Mouse (Mus musculus): Measurements from ENCODE around the gene Ctf1. TPM values are rescaled to one million over a fixed set of nuclear protein-coding genes. Genes with fewer than 3 reads are reported as not detected.

Gene Ctf1
- total RNA-seq (2021): 1 to 10 TPM; 2.6 to 3.4 TPM

DNA sequence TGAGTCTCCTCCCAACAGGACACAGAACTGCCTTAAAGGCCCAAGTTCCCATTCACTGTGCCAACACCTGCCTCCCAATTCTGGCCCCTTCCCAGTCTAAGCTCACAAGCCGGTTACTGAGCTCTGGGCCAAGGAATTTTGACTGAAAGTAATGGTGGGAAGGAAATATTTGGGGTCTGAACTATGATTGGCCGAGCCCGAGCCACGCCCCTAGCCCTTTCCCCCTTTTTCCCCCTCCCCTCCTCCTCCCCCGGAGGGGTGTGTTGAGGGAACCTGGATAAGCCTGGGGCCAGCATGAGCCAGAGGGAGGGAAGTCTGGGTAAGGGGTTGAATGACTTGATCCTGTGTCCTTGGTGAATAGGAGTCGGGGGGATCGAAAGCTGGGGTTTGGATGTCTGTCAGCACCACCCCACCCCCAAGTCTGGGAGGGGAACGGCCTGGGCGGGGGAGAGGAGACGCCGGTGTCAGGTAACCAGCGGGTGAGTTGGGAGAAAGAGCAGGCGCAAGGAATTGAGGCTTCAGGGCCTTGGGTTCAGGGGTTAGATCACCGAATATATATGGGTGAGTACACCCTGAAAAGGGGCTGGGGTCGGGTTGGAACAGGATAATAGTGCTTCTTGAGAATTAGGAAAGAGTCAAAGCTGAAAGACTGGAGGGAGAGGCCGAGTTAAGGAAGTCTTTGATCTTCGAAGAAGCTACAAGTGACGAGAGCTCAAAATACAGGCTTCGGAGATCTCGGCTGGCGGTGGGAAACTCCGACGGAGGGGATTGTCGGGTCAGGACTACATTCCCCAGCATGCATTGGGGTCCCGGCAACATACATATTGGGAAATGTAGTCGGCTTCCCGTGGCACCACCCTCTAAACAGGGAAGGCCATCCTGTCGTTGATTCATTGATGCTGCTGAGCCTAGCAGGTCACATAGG lies at the start of gene Ctf1:
TSS of gene Ctf1 (plus strand) at position 276 of the 925 bp plus-strand sequence.
- DNase-seq (ENCODE audit: low spot score in 2 of 2): peak; percentile 67 to 84
- intact Hi-C loops (cut with DNase I): no loop called here

- no peak for DNase-seq (ENCODE audit: low spot score in 2 of 2)
- intact Hi-C loops (cut with DNase I): no loop called here
Measured at GRCm38 (mm10) chr7:127662926-127663325, 49.6 kb upstream of the Ctf1 start.

DNA sequence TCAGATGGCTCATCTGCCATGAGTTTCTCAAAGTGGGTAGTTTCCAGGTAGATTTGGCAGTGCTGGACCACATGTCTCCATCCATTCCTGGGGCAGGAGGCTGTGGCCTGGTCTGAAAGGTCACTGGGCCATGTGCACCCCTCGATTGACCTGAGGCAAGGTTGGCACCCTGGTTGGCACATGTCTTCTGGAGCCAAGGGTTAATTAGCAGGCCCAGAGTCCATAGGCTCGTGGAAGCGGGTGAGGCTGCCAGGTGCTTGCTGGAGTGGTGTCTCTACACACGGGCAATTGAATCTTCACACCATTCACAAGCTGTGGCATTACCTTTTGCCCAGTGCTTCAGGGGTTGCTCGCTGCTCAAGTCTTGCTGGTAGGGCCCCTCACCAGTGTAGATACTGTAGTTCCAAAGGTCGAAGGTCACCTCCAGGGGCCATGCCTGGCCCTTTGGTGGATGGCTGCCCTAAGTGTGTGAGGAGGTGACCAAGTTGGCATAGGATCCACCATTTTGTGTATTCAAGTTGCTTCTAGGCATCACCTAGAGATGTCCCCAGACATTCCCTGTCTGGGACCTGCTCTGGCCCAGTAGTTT lies 46.4 kb upstream of the Ctf1 start:
- DNase-seq (ENCODE audit: low spot score in 2 of 2): no peak
- intact Hi-C loops (cut with DNase I): no loop called here

DNA sequence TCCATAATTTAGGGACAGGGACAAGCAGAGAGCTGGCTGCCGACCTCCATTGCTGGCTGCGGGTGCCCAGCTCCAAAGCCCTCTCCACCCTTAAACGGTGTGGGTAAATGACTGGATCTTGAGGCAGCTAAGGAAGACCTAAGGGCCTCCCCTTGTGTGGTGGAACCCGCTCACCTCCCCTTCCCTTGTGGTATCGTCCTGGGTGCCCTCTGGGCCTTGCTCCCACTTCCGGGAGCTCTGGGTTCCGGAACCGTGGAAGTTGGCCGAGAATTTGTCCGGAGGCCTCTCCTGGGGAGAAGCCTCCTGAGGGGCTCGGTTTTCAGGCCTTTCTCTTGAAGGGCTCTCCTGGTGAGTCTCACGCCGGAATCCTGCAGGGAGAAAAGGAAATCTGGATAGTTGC lies 45.9 kb upstream of the Ctf1 start:
- intact Hi-C loops (cut with DNase I): no loop called here
- no peak for DNase-seq (ENCODE audit: low spot score in 2 of 2)

DNA sequence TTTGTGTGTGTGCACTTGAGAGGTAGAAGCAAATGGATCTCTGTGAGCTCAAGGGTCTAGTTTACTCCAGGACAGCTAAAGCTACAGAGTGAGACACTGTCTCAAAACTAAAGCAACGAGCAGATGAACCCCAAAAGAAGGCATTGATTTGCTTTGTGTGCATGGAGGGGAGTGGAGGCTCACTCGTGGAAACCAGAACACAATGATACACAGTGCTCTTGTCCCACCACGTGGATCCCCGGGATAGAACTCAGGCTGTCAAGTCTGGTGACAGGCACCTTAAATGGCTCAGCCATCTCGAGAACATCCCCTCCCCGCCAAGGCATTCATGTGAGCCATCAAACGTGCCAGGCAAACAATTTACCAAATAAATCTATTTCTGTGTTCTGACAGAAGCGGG lies 45.4 kb upstream of the Ctf1 start:
- DNase-seq (ENCODE audit: low spot score in 2 of 2): peak in 1 of 2 experiments; percentile 14
- intact Hi-C loops (cut with DNase I): no loop called here

- intact Hi-C loops (cut with DNase I): no loop called here
- no peak for DNase-seq (ENCODE audit: low spot score in 2 of 2)
Measured at GRCm38 (mm10) chr7:127671880-127672774, 40.4 kb upstream of the Ctf1 start.

- intact Hi-C loops (cut with DNase I): no loop called here
Measured at GRCm38 (mm10) chr7:127672776-127673175, 39.8 kb upstream of the Ctf1 start.

DNA sequence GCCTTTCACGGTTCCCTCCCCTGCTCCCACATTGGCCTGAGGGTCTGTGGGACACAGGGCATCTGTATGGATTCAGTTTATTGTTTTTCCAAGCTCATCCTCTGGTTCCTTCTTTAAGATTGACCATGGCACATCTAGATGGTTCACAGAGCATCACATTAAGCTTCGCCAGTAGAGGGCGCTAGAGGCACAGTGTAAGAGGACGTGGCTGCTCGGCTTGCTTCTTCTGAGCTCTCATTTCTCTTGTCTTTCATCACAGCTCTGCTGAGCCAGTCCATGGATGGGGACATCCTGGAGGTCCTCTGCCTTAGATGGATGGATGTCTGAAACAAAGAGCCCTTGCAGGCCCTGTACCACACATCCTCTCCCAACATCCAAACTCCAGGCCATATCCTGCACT lies 37.6 kb upstream of the Ctf1 start:
- intact Hi-C loops (cut with DNase I): loop anchor here (1.0 kb wide), 2 partner anchors 33 to 70 kb away; partner anchors contain the start of gene Bcl7c
- DNase-seq (ENCODE audit: low spot score in 2 of 2): peak; percentile 90 to 94

More at GRCm38 (mm10) chr7:127672776-127673175, 39.8 kb upstream of the Ctf1 start:
- DNase-seq (ENCODE audit: low spot score in 2 of 2): no peak

- DNase-seq (ENCODE audit: low spot score in 2 of 2): peak in 1 of 2 experiments; percentile 52
- intact Hi-C loops (cut with DNase I): loop anchor here (1.0 kb wide), 2 partner anchors 33 to 70 kb away; partner anchors contain the start of gene Bcl7c
Measured at GRCm38 (mm10) chr7:127675391-127675811, 37.1 kb upstream of the Ctf1 start.

- intact Hi-C loops (cut with DNase I): no loop called here
- no peak for DNase-seq (ENCODE audit: low spot score in 2 of 2)
Measured at GRCm38 (mm10) chr7:127677077-127677476, 35.5 kb upstream of the Ctf1 start.

- intact Hi-C loops (cut with DNase I): no loop called here
- DNase-seq (ENCODE audit: low spot score in 2 of 2): no peak
Measured at GRCm38 (mm10) chr7:127677609-127678008, 34.9 kb upstream of the Ctf1 start.

GRCm38 (mm10) chr7:127678811-127679210 lies 33.7 kb upstream of the Ctf1 start:
- DNase-seq (ENCODE audit: low spot score in 2 of 2): no peak
- intact Hi-C loops (cut with DNase I): no loop called here

GRCm38 (mm10) chr7:127680541-127680940 lies 32.0 kb upstream of the Ctf1 start:
- intact Hi-C loops (cut with DNase I): no loop called here
- no peak for DNase-seq (ENCODE audit: low spot score in 2 of 2)

DNA sequence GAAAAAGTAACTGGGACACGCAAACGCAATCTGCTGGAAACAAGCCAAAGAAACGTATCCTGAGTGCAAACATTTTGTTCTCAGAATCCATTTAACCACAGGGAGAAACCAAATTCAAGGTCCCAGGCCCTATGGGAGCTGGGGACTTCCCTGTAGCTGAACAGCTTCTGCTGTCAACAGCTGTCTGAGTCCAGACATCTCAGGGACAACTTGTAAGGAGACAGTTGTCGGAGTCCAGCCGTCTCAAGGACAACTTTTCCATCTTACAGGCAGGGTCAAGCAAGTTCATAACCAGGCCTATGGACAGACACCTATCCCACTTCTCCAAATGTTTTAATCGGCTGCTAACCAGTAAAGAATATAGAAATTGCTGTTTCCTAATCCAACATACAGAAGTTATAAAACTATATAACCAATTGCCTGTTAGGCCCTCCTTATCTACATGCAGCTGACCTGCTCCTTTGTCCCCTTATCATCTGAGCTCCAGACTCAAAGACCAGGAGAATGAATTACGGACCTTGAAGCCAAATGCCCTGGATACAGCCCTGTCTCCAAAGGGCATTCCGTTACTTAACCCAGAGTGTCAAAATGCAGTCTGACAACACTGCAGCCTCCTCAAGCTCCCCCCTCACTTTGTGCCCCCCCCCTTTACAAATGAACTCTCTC lies 30.5 kb upstream of the Ctf1 start:
- DNase-seq (ENCODE audit: low spot score in 2 of 2): no peak
- intact Hi-C loops (cut with DNase I): no loop called here

- peak in 1 of 2 experiments; percentile 74 for DNase-seq (ENCODE audit: low spot score in 2 of 2)
- intact Hi-C loops (cut with DNase I): no loop called here
Measured at GRCm38 (mm10) chr7:127685304-127686018, 27.1 kb upstream of the Ctf1 start.

DNA sequence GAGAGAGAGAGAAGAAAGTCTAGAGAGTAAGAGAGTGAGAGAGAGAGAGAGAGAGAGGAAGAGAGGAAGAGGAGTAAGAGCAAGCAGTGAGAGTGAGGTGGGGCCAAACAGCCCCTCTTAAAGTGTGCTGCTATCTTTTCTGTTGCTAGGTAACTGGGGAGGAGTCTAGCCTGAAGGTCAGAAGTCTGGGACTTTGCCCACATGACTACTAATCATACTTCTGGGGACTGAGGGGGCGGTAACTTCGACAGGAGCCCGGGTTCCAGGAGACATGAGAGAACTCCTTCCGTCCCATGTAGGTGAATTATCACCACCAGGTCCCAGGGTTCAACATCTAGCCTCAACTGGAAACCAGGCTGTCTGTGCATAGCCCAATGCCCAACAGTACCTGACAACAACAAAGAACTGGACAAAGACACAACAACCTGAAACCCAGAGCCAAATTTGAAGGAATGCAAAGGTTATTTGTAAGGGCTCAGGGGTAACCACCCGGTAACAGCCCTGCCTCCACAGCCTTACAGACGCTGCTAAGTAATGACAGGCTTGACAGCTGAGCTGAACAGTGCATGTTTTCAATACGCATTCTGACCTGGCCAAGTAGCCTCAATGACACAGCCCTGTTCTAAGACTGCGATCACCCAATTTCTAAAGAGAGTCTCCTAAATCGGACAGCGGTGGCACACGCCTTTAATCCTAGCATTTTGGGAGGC lies 25.6 kb upstream of the Ctf1 start:
- DNase-seq (ENCODE audit: low spot score in 2 of 2): no peak
- intact Hi-C loops (cut with DNase I): no loop called here

GRCm38 (mm10) chr7:127688935-127689334 lies 23.6 kb upstream of the Ctf1 start:
- DNase-seq (ENCODE audit: low spot score in 2 of 2): peak in 1 of 2 experiments; percentile 70
- intact Hi-C loops (cut with DNase I): no loop called here
